Mouse (Mus musculus): ENCODE data around the gene Ppp6r1. TPM values are rescaled to one million over a fixed set of nuclear protein-coding genes. Genes with fewer than 3 reads are reported as not detected.
"Not testable (repeated sequence)": the region's sequence is repeated elsewhere in the genome, so short reads cannot be mapped to it uniquely, and the experiment has no call there.

The Ppp6r1 gene
- polyA plus RNA-seq, 1 experiment from 2014 or later = 6.5 TPM

- H3K9me3 ChIP-seq (replicated peaks) = no peaks in the 10 kb centered on the region
- ATAC-seq (ENCODE audit: insufficient read depth) = no peak
- WGBS (ENCODE audit: insufficient replicate concordance) = 10% methylated on average over 1 of the region's 1 CpGs
These were observed 38.8 kb downstream of the Ppp6r1 start for GRCm38 (mm10) chr7:4619979-4620378.

DNA sequence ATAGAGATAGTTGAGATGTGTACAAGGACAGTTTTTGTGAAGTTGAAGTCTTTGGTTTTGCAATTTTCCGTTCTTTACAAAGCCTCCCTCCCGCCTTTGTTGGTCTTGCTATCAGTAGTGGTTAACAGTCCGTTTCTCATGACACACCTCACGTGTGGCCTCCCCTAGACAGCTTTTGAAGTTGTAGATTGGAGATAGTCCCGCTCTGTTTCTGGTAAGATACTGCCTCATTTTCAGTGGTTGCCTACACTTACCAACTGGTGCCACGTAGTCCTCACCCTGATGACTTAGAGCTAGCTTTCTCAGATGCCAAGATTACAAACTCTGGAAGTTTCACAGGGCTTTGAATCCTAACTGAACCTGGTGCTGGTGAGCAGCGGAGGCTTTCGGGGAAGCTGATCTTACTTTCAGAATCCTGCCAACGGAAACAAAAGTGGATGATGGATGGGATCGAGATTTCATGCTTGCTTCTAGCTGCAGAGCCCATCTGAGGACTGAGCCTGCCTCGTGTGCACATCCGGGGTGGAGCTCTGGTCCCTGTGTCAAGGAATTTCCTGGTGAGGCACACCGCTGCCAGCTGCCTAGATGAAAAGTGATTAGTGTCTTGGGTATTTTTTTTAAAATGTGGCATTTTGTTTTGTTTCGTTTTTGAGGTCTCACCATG lies 44.9 kb downstream of the Ppp6r1 start:
- peak overlapping the region; percentile 62 for H3K4me2 ChIP-seq
- H3K9ac ChIP-seq = peak overlapping the region; percentile 30; the same call in 1 of the 2 replicates
- H3K27me3 ChIP-seq = no peaks in the 10 kb centered on the region
- no peaks in the 10 kb centered on the region for H3K36me3 ChIP-seq (replicated peaks)
- H3K4me3 ChIP-seq (replicated peaks) = peak overlapping the region; percentile 27
- H3K9me3 ChIP-seq (replicated peaks) = no peaks in the 10 kb centered on the region
- H3K4me1 ChIP-seq (replicated peaks) = peaks cover 13% of the 10 kb centered on the region
- H3K27ac ChIP-seq (replicated peaks) = peak overlapping the region; percentile 81
- WGBS (ENCODE audit: insufficient replicate concordance) = 19% methylated on average over 14 of the region's 14 CpGs
- ATAC-seq (ENCODE audit: insufficient read depth) = peak; percentile 94

More at GRCm38 (mm10) chr7:4619979-4620378, 38.8 kb downstream of the Ppp6r1 start:
- Histone ChIP-seq H3K36me3 (replicated peaks) (no peaks in the 10 kb centered on the region; the same call in 1 of the 2 replicates), H3K27ac (replicated peaks) (no peak overlapping the region), H3K27me3 (no peaks in the 10 kb centered on the region), H3K4me3 (replicated peaks) (no peak overlapping the region), H3K9ac (no peak overlapping the region), H3K4me2 (no peak overlapping the region), H3K4me1 (replicated peaks) (peaks cover 11% of the 10 kb centered on the region)

GRCm38 (mm10) chr7:4612956-4613355 lies 45.9 kb downstream of the Ppp6r1 start:
- Histone ChIP-seq H3K4me1 (replicated peaks) (peaks cover 16% of the 10 kb centered on the region), H3K9ac (no peak overlapping the region), H3K4me2 (no peak overlapping the region), H3K36me3 (replicated peaks) (no peaks in the 10 kb centered on the region), H3K27me3 (no peaks in the 10 kb centered on the region), H3K27ac (replicated peaks) (no peak overlapping the region), H3K4me3 (replicated peaks) (no peak overlapping the region), H3K9me3 (replicated peaks) (no peaks in the 10 kb centered on the region)
- 64% methylated on average over 1 of the region's 1 CpGs for WGBS (ENCODE audit: insufficient replicate concordance)
- ATAC-seq (ENCODE audit: insufficient read depth) = no peak

DNA sequence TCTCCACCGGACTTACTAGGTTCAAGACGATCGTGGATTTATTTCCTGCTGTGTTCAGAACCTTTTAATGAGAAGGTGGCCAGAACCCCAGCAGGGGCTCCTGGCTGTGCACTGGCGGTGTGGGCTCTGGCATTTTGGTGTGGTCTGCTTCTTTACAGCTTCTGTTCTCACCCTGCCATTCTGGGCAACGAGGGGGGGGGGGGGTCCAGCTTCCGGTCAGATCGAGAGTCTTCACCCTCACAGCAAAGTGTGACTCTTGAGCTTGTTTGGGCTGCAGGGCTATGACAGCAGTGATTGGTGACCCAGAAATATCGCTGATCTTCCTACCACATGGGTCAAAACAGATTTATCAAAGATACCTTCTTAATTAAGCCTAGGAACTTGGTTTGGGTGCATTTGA lies 46.4 kb downstream of the Ppp6r1 start:
- Histone ChIP-seq H3K27ac (replicated peaks) (no peak overlapping the region), H3K9me3 (replicated peaks) (no peaks in the 10 kb centered on the region), H3K4me1 (replicated peaks) (peaks cover 17% of the 10 kb centered on the region), H3K9ac (no peak overlapping the region), H3K4me3 (replicated peaks) (no peak overlapping the region), H3K36me3 (replicated peaks) (no peaks in the 10 kb centered on the region), H3K27me3 (no peaks in the 10 kb centered on the region), H3K4me2 (no peak overlapping the region)
- 59% methylated on average over 8 of the region's 8 CpGs for WGBS (ENCODE audit: insufficient replicate concordance)
- no peak for ATAC-seq (ENCODE audit: insufficient read depth)

GRCm38 (mm10) chr7:4611921-4612341 lies 46.9 kb downstream of the Ppp6r1 start:
- no peak overlapping the region for H3K9ac ChIP-seq
- H3K27me3 ChIP-seq = no peaks in the 10 kb centered on the region
- H3K27ac ChIP-seq (replicated peaks) = no peak overlapping the region
- no peak overlapping the region for H3K4me3 ChIP-seq (replicated peaks)
- H3K4me2 ChIP-seq = no peak overlapping the region
- 76% methylated on average over 12 of the region's 12 CpGs for WGBS (ENCODE audit: insufficient replicate concordance)
- H3K9me3 ChIP-seq (replicated peaks) = no peaks in the 10 kb centered on the region
- no peaks in the 10 kb centered on the region for H3K36me3 ChIP-seq (replicated peaks)
- peaks cover 17% of the 10 kb centered on the region for H3K4me1 ChIP-seq (replicated peaks)
- no peak for ATAC-seq (ENCODE audit: insufficient read depth)

DNA sequence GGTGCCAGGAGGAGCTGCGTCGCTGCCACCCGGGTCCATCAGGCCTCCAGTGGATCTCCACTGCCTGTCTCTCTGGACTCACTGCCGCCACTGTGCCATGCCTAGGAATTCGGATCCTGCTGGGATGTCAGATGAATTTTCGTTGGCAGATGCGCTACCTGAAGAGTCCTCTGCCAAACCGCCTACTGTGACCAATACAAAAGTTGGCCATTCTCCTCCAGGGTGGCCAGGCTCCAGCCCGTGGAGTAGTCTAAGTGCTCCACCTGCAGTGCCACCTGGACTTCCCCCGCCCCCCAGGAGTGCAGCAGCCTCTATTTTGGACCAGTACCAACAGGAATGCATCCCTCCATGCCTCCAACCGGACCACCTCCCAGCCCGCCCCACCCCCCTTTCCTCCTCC lies 47.3 kb downstream of the Ppp6r1 start:
- H3K27me3 ChIP-seq = no peaks in the 10 kb centered on the region
- 72% methylated on average over 12 of the region's 12 CpGs for WGBS (ENCODE audit: insufficient replicate concordance)
- H3K9me3 ChIP-seq (replicated peaks) = no peaks in the 10 kb centered on the region
- H3K4me1 ChIP-seq (replicated peaks) = peaks cover 17% of the 10 kb centered on the region
- no peak overlapping the region for H3K27ac ChIP-seq (replicated peaks)
- no peak for ATAC-seq (ENCODE audit: insufficient read depth)
- H3K4me3 ChIP-seq (replicated peaks) = no peak overlapping the region
- H3K36me3 ChIP-seq (replicated peaks) = no peaks in the 10 kb centered on the region
- no peak overlapping the region for H3K4me2 ChIP-seq
- no peak overlapping the region for H3K9ac ChIP-seq

GRCm38 (mm10) chr7:4608002-4608401 lies 50.8 kb downstream of the Ppp6r1 start:
- Histone ChIP-seq H3K27ac (replicated peaks) (no peak overlapping the region), H3K36me3 (replicated peaks) (no peaks in the 10 kb centered on the region), H3K4me3 (replicated peaks) (no peak overlapping the region), H3K9ac (no peak overlapping the region), H3K27me3 (no peaks in the 10 kb centered on the region), H3K4me1 (replicated peaks) (peaks cover 9% of the 10 kb centered on the region), H3K4me2 (no peak overlapping the region), H3K9me3 (replicated peaks) (no peaks in the 10 kb centered on the region)
- no peak for ATAC-seq (ENCODE audit: insufficient read depth)
- WGBS (ENCODE audit: insufficient replicate concordance) = 21% methylated on average over 5 of the region's 5 CpGs

DNA sequence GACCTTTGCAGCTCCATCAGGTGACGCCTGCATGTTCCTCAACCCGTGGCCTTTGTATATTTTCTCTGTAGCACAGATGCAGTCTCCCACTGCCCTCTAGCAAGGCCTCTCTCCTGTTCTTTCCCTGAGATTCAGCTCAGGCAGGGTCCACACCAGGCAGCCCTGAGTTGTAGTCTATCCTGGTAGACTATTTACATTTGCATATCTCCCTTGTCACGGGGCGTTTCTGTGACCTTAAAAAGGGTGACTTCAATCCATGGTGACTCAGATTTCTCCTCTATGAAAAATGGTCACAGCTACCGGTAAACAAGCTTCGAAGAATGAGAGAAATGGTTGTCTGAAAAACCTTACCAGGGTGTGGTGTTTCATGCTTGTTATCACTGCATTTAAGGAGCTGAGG lies 54.9 kb downstream of the Ppp6r1 start, which contains the start of gene Ptprh:
TSS of gene Ptprh (minus strand) at position 169 of the 400 bp plus-strand sequence.
- 47% methylated on average over 6 of the region's 6 CpGs for WGBS (ENCODE audit: insufficient replicate concordance)

GRCm38 (mm10) chr7:4602969-4603368 lies 55.9 kb downstream of the Ppp6r1 start:
- Histone ChIP-seq H3K27ac (replicated peaks) (no peak overlapping the region), H3K4me1 (replicated peaks) (peaks cover 7% of the 10 kb centered on the region), H3K9ac (no peak overlapping the region), H3K36me3 (replicated peaks) (no peaks in the 10 kb centered on the region), H3K27me3 (no peaks in the 10 kb centered on the region), H3K4me2 (no peak overlapping the region), H3K9me3 (replicated peaks) (no peaks in the 10 kb centered on the region), H3K4me3 (replicated peaks) (no peak overlapping the region)
- no peak for ATAC-seq (ENCODE audit: insufficient read depth)
- 69% methylated on average over 6 of the region's 6 CpGs for WGBS (ENCODE audit: insufficient replicate concordance)

More for the DNA sequence above, 54.9 kb downstream of the Ppp6r1 start, which contains the start of gene Ptprh:
- H3K4me3 ChIP-seq (replicated peaks) = no peak within 1 kb of the TSS
- no peaks in the 10 kb centered on the region for H3K36me3 ChIP-seq (replicated peaks)
- H3K4me1 ChIP-seq (replicated peaks) = peaks cover 9% of the 10 kb centered on the region
- no peaks in the 10 kb centered on the region for H3K9me3 ChIP-seq (replicated peaks)
- no peaks in the 10 kb centered on the region for H3K27me3 ChIP-seq
- H3K9ac ChIP-seq = no peak within 1 kb of the TSS
- ATAC-seq (ENCODE audit: insufficient read depth) = no peak
- H3K27ac ChIP-seq (replicated peaks) = no peak within 1 kb of the TSS
- no peak within 1 kb of the TSS for H3K4me2 ChIP-seq

- not testable (repeated sequence) for H3K27me3 ChIP-seq; H3K9ac ChIP-seq; ATAC-seq (ENCODE audit: insufficient read depth); H3K27ac ChIP-seq (replicated peaks); H3K36me3 ChIP-seq (replicated peaks); H3K4me2 ChIP-seq; H3K4me1 ChIP-seq (replicated peaks); H3K4me3 ChIP-seq (replicated peaks); H3K9me3 ChIP-seq (replicated peaks)
- 36% methylated on average over 4 of the region's 4 CpGs for WGBS (ENCODE audit: insufficient replicate concordance)
These were observed 61.8 kb downstream of the Ppp6r1 start for GRCm38 (mm10) chr7:4597046-4597445.
